Mouse (Mus musculus): ENCODE data around the gene Slc7a14.

DNA sequence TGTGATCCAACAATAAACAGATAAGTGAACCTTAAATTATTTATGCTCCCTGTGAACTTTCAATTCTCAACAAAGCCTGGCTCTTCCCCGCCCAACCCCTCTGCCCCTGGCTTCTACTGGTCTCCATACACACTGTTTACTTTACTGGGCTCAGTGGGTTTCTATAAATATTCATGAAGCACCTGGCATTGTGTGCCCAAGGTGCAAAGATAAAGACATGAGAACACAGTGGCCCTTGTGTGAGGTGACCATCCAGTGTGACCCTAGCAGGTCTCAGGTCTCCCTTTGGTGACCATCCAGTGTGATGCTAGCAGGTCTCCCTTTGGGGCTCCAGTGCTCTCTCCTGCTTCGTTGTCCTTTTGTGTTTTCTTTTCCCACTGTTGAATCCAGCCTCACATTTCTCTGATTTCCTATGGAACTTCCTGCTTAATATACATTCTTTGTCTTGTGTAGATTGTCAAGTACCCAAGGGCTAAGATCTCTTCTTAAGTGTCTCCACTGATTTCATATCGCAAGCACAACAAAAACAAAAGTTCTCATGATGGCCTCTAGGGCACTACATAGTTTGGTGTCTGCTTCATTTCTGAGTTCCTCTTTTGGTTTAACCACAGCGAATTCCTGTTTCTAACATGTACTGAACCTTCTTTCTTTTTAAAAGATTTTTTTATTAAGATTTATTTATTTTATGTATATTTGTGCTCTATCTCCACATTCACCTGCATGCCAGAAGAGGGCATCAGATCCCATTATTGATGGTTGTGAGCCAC, 40.4 kb downstream of the Slc7a14 start:
- TF ChIP-seq MYC (IDR thresholded peaks at IDR 0.05; ENCODE audit: low read depth, low read length) (no peak), JUND (IDR thresholded peaks at IDR 0.05; ENCODE audit: low read depth, low read length) (no peak), POLR2A (IDR thresholded peaks at IDR 0.05; ENCODE audit: control insufficient read depth in 1 of 2, insufficient read depth in 1 of 2, low read depth in 1 of 2, low read length in 2 of 2, poor library complexity in 1 of 2) (no peak), GABPA (IDR thresholded peaks at IDR 0.05; ENCODE audit: low read depth, low read length) (no peak), CTCF (IDR thresholded peaks at IDR 0.05 in 2 of 3, conservative IDR thresholded peaks at IDR 0.05 in 1 of 3; ENCODE audit: control insufficient read depth in 1 of 3, insufficient read depth in 1 of 3, low read depth in 2 of 3, low read length in 3 of 3, poor library complexity in 1 of 3, severe bottlenecking in 1 of 3) (no peak), USF1 (IDR thresholded peaks at IDR 0.05; ENCODE audit: low read depth, low read length) (no peak), RAD21 (IDR thresholded peaks at IDR 0.05; ENCODE audit: low read depth, low read length) (no peak), ZC3H11A (IDR thresholded peaks at IDR 0.05; ENCODE audit: low read depth, low read length) (no peak), BHLHE40 (IDR thresholded peaks at IDR 0.05; ENCODE audit: borderline replicate concordance, low read depth, low read length) (no peak)
